Mouse (Mus musculus) liver, adult (tissue): ENCODE results near the gene Hist1h2ab.
"Not testable (repeated sequence)": the region's sequence is repeated elsewhere in the genome, so short reads cannot be mapped to it uniquely, and the experiment has no call there.

Experiments used
- GATA4 ChIP-seq: IDR thresholded peaks from 2 replicates; pipeline ENCODE4 v1.6.1; 2014; ENCODE audit warnings: mild to moderate bottlenecking, low read length; ENCODE audit not compliant: insufficient replicate concordance

Gene Hist1h2ab

DNA sequence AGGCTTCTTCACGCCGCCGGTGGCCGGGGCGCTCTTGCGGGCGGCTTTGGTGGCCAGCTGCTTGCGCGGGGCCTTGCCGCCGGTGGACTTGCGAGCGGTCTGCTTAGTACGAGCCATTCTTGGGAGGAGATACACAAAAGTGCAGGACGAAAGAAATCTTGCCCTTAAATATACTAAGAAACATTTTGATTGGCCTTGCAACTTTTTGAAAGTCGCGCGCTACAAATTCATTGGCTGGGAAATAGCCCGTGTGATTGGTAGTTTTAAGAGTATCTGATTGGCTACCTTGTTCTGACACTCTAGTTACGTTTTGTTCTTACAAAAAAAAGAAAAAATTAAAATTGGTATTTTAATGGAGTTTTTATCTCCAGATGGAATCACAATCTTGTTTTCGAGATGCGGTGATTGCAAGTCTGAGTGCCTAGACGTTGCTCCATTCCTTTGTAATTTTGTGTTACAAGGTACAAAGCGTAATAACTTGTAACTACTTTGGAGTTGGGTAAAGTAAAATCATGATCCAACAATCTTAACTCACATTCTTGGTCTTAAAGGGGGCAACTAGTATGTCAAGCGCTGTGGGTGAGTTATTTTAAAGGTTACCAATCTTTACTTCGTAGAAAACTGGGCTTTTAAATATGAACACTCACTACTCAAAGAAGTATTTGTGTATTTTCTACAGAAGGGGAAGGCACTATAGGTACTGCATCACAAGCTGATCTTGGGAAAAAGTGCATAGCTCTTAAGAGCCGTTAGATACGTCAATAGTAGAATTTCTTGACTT, 5.4 kb upstream of the Hist1h2ab start, which contains the start of gene Hist1h3c:
Gene Hist1h3c, minus strand, starts transcription at position 222 of the 781 bp plus-strand sequence.
- TF ChIP-seq GATA4 = no peak

DNA sequence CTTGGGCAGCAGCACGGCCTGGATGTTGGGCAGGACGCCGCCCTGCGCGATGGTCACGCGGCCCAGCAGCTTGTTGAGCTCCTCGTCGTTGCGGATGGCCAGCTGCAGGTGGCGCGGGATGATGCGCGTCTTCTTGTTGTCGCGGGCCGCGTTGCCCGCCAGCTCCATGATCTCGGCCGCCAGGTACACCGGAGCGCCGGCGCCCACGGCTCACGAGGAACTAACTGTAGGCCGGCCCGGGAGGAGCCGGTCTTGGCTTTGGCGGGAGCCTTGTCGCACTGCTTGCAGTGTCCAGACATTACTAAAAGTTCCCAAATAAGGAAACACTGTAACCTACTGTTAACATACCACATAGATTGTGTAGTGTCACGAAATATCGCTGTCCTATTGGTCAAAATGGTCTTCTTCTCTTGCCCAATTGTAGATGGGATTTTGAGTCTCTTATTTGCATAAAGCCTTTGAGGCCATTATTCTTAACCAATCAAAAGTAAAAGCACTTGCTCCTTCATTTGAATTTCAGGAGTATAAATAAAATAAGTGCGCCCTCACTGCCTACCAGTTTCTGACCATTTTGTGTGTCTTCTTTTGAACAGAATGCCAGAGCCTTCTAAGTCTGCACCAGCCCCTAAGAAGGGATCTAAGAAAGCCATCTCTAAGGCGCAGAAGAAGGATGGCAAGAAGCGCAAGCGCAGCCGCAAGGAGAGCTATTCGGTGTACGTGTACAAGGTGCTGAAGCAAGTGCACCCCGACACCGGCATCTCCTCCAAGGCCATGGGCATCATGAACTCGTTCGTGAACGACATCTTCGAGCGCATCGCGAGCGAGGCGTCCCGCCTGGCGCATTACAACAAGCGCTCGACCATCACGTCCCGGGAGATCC, 4.5 kb upstream of the Hist1h2ab start, which contains the start of gene Hist1h2bb:
Gene Hist1h2bb, plus strand, starts transcription at position 534 of the 880 bp plus-strand sequence.
- not testable (repeated sequence) for TF ChIP-seq GATA4

DNA sequence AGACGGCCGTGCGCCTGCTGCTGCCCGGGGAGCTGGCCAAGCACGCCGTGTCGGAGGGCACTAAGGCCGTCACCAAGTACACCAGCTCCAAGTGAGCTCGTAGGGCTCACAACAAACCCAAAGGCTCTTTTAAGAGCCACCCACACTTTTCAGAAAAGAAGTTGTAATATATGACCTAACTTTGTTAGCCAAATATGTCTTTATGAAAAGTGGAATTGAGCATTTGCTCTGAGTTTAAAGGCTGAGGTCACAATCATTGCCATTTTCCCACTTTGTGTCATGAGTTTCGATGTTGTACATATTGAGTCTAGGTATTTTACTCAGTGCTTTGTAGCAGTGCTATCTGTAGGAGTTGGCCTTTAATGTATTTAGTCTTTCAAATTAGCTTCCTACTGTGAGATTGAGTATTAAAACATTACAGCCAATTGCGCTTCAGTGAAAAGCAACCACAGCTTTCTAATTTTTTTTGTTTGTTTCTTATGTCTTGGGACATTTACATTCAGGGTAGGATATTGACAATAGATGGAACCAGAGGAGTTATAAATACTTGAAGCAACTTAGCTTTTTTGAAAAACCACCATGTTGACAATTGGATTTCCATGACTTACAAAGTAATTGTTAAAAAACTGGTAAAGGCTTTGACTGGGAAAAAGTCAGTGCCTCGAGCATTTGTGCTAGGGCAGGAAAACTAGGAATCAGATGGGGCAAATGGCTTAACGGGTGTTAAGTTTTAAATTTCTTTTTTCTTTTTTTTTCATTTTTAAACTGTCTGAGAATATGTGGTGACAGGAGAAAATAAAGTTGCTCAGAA, 3.6 kb upstream of the Hist1h2ab start:
- TF ChIP-seq GATA4 = no peak

DNA sequence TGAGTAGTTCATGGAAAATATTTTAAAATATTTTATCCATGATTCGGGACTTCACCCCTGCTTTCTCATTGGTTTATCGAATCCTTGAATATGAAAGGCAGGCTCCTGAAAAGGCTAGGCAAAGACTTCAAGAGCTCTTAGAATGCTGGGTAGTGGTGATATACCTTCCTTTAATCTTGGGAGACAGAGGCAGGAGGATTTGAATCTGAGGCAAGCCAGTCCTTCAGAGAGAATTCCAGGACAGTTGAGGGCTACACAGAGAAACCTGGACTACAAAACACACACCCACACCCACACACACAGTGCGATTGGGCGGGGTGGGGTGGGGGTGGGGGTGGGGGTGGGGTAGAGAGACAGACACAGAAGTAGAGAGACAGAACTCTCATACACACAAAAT, 3.0 kb upstream of the Hist1h2ab start:
- no peak for TF ChIP-seq GATA4

DNA sequence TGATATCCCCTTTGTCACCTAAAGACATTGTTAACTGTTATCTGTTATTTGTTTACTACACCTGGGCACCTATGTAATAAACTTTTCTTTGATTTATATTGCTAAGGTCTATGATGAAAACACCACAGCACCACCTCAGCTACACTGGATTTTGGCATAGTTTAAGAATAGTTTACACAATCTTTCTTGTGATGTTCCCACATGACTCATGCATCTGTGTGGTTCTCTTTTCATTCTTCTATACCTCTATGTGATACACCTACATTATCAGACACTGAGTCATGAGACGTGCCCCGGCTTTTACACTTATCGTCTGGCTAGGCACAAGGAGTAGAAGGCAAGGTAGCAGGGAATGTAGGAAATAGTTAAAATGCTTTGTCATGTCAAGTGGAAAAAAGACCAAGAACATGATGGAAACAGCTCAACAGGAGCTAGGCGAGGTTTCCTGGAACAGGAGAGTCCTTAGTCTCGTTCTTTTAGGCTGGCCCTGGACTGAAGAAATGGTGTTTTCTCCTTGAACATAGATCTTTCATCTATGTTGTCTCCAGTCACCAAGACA, 1.3 kb upstream of the Hist1h2ab start:
- no peak for TF ChIP-seq GATA4

DNA sequence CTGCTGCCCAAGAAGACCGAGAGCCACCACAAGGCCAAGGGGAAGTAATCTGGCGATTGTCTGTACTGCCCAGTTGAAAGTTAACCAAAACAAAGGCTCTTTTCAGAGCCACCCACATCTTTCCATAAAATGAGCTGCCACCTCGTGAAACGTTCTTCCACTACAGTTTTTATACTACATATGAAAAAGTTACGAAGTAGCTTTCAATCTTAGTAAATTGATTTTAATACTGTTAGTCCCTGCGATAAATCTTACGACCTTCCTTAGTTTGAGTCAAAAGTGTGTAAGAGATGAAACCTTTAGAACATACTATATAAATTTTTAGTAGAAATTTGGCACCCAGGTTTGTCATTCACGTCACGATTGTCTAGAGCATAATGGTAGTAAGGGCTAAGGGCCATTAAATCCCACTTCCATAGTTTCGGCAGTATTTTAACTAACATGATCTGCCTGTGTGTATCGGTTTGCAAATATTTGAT, 591 bp downstream of the Hist1h2ab start:
- TF ChIP-seq GATA4 = no peak

DNA sequence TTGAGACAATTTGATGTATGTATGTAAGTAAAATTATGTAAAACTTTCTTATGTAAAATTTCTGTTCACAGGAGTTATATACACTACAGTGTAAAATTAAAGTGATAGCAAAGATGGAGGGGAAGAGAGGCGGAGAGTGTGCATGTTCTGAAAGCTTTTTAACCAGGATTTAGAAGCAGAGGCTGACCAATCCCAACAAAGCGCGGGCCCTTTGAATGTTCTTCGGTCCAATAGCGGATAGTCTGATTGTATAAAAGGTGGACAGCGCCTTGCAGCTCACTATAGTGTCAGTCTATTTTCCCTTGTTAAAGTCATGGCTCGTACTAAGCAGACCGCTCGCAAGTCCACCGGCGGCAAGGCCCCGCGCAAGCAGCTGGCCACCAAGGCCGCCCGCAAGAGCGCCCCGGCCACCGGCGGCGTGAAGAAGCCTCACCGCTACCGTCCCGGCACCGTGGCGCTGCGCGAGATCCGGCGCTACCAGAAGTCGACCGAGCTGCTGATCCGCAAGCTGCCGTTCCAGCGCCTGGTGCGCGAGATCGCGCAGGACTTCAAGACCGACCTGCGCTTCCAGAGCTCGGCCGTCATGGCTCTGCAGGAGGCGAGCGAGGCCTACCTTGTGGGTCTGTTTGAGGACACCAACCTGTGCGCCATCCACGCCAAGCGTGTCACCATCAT, 1.3 kb downstream of the Hist1h2ab start, which contains the start of gene Hist1h3b:
Gene Hist1h3b, plus strand, starts transcription at position 201 of the 675 bp plus-strand sequence.
- not testable (repeated sequence) for TF ChIP-seq GATA4

DNA sequence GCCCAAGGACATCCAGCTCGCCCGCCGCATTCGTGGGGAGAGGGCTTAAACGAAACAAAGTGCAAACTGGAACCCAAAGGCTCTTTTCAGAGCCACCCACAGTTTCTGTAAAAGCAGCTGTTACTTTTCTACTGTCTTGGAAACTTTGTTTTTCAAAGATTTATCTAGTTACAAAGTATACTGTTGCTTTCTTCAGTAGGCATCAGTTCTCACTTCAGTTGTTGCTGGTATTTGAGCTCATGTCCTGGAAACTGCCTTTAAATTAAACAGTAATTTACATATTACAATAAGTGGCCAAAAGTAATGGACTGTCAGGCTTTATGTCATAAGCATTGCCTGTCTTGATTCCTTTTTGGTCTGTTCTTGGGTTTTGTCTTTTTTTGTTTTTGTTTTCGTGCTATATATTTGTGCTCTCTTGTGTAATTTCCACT, 1.8 kb downstream of the Hist1h2ab start:
- TF ChIP-seq GATA4 = no peak

DNA sequence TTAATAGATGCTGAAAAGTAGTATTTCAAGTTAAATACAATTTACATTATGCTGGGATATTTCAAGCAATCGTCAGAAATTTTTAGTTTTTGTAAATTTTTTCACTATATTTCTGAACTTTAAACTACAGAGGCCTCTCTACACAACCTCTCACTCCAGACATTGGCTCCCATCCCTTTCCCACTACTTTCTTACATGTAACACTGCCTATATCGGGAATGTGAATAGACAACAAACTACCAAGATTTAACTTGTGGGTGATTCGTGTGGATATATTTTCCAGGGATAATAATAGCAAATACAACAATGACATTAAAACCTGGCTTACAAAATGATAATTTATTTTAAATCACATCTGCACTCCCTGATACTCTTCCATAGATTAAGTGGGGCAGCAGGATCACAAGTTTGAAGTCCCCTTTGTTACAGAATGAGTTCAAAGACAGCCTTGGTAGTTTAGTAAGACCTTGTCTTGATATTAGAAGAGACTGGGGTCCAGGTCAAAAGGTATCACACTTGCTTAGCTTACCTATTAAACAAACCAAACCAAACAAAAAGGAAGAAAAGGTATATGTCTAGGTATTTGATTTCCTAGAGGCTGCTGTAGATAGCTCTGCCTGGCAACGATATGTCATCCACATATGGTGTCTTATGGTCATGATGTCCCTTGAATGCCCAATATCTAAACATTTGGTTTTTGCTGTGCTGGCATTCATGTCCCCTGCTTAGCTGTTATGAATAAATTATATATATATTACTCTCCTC, 2.6 kb downstream of the Hist1h2ab start:
- no peak for TF ChIP-seq GATA4

DNA sequence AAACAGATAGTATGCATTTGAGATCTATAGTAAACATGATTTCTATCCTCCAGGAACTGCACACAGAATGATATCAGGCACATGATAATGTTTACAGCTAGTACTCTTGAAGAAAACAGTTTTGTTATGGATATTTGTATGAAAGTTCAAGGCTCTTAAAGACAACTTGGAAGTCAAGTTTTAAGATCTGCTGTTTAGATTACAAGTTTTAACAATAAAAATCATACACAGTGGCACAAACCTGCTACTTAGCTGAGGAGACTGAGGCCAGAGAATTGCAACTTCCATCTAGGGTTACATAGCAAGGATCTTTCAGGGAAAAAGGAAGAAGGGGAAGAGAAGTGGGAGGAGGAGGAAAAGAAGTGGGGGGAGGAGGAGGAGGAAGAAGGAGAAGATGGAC, 4.1 kb downstream of the Hist1h2ab start:
- TF ChIP-seq GATA4 = no peak

DNA sequence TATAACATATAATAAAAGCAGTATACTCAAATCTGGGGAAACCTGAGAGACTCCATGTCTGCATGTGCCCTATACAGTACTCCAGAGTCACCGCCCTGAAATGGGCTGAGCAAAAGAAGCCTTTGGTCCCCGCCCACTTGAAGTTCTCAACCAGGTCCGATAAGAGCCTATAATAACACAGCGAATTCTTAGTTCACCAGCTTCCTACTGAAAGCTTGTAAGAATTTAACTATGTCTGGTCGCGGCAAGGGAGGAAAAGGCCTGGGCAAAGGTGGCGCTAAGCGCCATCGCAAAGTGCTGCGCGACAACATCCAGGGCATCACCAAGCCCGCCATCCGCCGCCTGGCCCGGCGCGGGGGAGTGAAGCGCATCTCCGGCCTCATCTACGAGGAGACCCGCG, 5.9 kb downstream of the Hist1h2ab start, which contains the start of gene Hist1h4b:
Gene Hist1h4b, plus strand, starts transcription at position 224 of the 400 bp plus-strand sequence.
- TF ChIP-seq GATA4 = no peak

DNA sequence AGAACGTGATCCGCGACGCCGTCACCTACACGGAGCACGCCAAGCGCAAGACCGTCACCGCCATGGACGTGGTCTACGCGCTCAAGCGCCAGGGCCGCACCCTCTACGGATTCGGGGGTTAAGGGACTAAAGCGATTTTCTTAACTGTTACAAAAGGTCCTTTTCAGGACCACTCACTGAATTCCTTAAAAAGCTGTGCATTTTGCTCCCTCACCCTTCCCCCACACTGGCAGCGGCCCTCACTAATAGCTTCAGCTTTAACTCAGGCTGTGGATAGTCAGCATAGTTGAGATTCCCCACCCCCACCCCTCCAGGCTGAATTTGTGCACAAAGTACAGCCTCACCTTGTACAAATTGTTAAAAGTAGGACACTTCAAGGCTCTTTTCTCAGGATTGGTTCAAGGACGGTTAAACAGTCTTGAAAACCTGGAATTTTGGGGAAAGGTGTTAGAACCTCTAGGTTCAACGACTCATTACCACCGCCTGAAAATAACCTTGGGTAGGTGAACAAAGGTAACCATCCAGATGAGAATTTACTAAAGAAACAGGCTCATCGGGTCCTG, 6.4 kb downstream of the Hist1h2ab start:
- no peak for TF ChIP-seq GATA4

DNA sequence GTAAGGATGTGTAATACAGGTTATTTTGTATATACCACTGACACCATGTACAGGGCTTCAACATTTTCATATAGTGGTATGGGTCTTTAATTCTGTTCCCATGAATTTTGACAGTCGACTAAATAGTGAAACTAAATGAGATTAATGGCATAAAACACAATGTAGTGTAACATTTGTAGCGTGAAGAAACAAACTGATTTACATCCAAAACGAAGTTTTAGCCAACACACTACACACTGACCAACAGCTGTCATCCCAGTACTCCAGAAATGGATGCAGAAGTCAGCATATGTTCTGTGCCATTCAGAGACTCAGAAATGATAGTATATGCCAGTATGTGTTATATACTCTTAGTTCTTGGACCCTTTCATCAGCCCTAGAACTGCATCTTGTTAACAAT, 7.0 kb downstream of the Hist1h2ab start:
- no peak for TF ChIP-seq GATA4

DNA sequence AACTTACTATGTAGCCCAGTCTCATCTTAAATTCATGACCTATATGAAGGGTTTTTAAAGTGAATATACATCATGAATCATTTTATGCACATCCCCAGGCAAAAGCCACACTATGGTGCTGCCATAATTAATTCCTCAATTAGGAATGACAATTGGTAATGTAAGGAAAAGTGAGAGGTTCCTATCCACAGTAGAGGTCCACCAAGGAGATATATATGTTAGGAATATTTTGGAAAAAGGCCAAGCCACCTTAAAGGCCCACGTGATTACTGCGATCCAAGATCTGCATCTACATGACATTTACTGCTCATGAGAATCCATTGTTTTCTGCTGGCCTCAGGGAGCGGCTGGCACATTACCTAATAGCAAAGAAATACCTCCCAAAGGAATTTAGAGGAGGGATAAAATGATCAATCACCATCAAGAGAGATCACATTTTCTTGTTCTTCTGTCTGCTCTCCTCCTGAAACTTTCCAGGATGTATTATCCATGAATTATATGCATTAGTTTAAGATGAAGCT, 8.4 kb downstream of the Hist1h2ab start:
- no peak for TF ChIP-seq GATA4
